Mouse (Mus musculus) megakaryocyte, embryonic 14.5 days (primary cell): Measurements from ENCODE around the gene Paxbp1. TPM values are rescaled to one million over a fixed set of nuclear protein-coding genes. Genes with fewer than 3 reads are reported as not detected.

Experiments
- H3K27me3 ChIP-seq: replicated peaks from 2 replicates; pipeline ENCODE3; 2012; ENCODE audit warnings: inconsistent platforms
- H3K36me3 ChIP-seq: replicated peaks from 2 replicates; pipeline ENCODE3; 2012; ENCODE audit warnings: low read length, inconsistent platforms, mixed read lengths
- H3K4me1 ChIP-seq: 2 replicates; pipeline ENCODE4 v1.6.1; 2012; ENCODE audit warnings: inconsistent platforms
- H3K4me3 ChIP-seq: replicated peaks from 2 replicates; pipeline ENCODE3; 2012; ENCODE audit warnings: moderate library complexity, mild to moderate bottlenecking, inconsistent platforms
- H3K9me3 ChIP-seq: 2 replicates; pipeline ENCODE4 v1.6.1; 2012; ENCODE audit warnings: inconsistent platforms
- FLI1 ChIP-seq: IDR thresholded peaks from 2 replicates; pipeline ENCODE4 v1.6.1; 2012; ENCODE audit warnings: low read length, inconsistent platforms, mixed read lengths
- GATA1 ChIP-seq: IDR thresholded peaks from 3 replicates; pipeline ENCODE4 v1.6.1; 2012; ENCODE audit warnings: mixed read lengths, low read length, inconsistent platforms, borderline replicate concordance
- polyA plus RNA-seq: library from polyadenylated mRNA; stranded (reverse); fragments of >175 nt; gene quantifications from 2 replicates; pipeline ENCODE4 v1.2.3, GENCODE M21; 2012; ENCODE audit warnings: low replicate concordance; ENCODE audit not compliant: insufficient read depth

The Paxbp1 gene
- polyA plus RNA-seq, 1 experiment, result 4.8 TPM

- H3K4me1 ChIP-seq, result no peaks in the 10 kb centered on the region
- H3K4me3 ChIP-seq, result no peak overlapping the region
- H3K9me3 ChIP-seq, result 0 out of 2 replicates have a peak, but pooled peaks cover 3% of the 10 kb centered on the region
- no peak for TF ChIP-seq FLI1
- TF ChIP-seq GATA1, result no peak
- H3K27me3 ChIP-seq, result no peaks in the 10 kb centered on the region
- H3K36me3 ChIP-seq, result peaks cover 100% of the 10 kb centered on the region
Observed at GRCm38 (mm10) chr16:91029161-91029743, 15.1 kb downstream of the Paxbp1 start.

GRCm38 (mm10) chr16:91026290-91026689 lies 18.1 kb downstream of the Paxbp1 start:
- TF ChIP-seq FLI1, result no peak
- TF ChIP-seq GATA1, result no peak
- H3K9me3 ChIP-seq, result peaks cover 5% of the 10 kb centered on the region; the same call in 1 of the 2 replicates
- H3K4me1 ChIP-seq, result no peaks in the 10 kb centered on the region
- peaks cover 98% of the 10 kb centered on the region for H3K36me3 ChIP-seq
- H3K27me3 ChIP-seq, result no peaks in the 10 kb centered on the region
- no peak overlapping the region for H3K4me3 ChIP-seq

GRCm38 (mm10) chr16:91023384-91023783 lies 21.0 kb downstream of the Paxbp1 start:
- no peak for TF ChIP-seq GATA1
- TF ChIP-seq FLI1, result no peak
- peaks cover 3% of the 10 kb centered on the region; the same call in 1 of the 2 replicates for H3K4me1 ChIP-seq
- no peaks in the 10 kb centered on the region for H3K27me3 ChIP-seq
- H3K9me3 ChIP-seq, result peaks cover 5% of the 10 kb centered on the region; the same call in 1 of the 2 replicates
- peaks cover 98% of the 10 kb centered on the region for H3K36me3 ChIP-seq
- no peak overlapping the region for H3K4me3 ChIP-seq

GRCm38 (mm10) chr16:91020842-91021483 lies 23.4 kb downstream of the Paxbp1 start:
- Histone ChIP-seq H3K27me3 (no peaks in the 10 kb centered on the region), H3K36me3 (peaks cover 96% of the 10 kb centered on the region), H3K9me3 (peaks cover 5% of the 10 kb centered on the region; the same call in 1 of the 2 replicates), H3K4me3 (no peak overlapping the region), H3K4me1 (peaks cover 3% of the 10 kb centered on the region; the same call in 1 of the 2 replicates)
- TF ChIP-seq GATA1, result no peak
- no peak for TF ChIP-seq FLI1

- Histone ChIP-seq H3K27me3 (no peaks in the 10 kb centered on the region), H3K9me3 (peaks cover 5% of the 10 kb centered on the region; the same call in 1 of the 2 replicates), H3K36me3 (peaks cover 96% of the 10 kb centered on the region)
Observed at GRCm38 (mm10) chr16:91019476-91019875, 24.9 kb downstream of the Paxbp1 start.

GRCm38 (mm10) chr16:91015761-91016160 lies 28.6 kb downstream of the Paxbp1 start:
- TF ChIP-seq GATA1 (no peak), FLI1 (no peak)
- Histone ChIP-seq H3K36me3 (peaks cover 73% of the 10 kb centered on the region), H3K9me3 (no peaks in the 10 kb centered on the region)

More at GRCm38 (mm10) chr16:91019476-91019875, 24.9 kb downstream of the Paxbp1 start:
- no peak overlapping the region for H3K4me3 ChIP-seq
- TF ChIP-seq FLI1 (no peak), GATA1 (no peak)
- peaks cover 6% of the 10 kb centered on the region for H3K4me1 ChIP-seq

GRCm38 (mm10) chr16:91011847-91012246 lies 32.5 kb downstream of the Paxbp1 start:
- peak overlapping the region; percentile 92 for H3K4me3 ChIP-seq
- TF ChIP-seq GATA1, result no peak
- TF ChIP-seq FLI1, result no peak

More at GRCm38 (mm10) chr16:91015761-91016160, 28.6 kb downstream of the Paxbp1 start:
- H3K4me1 ChIP-seq, result peaks cover 19% of the 10 kb centered on the region
- H3K27me3 ChIP-seq, result no peaks in the 10 kb centered on the region
- H3K4me3 ChIP-seq, result no peak overlapping the region

GRCm38 (mm10) chr16:91011021-91011683 lies 33.2 kb downstream of the Paxbp1 start, which contains the start of gene Synj1:
Gene Synj1, minus strand, starts transcription at chr16:91011308.
- no peak for TF ChIP-seq FLI1
- TF ChIP-seq GATA1, result no peak
- Histone ChIP-seq H3K4me1 (peaks cover 26% of the 10 kb centered on the region), H3K27me3 (no peaks in the 10 kb centered on the region), H3K4me3 (peak within 1 kb of the TSS; percentile 92), H3K9me3 (no peaks in the 10 kb centered on the region), H3K36me3 (peaks cover 35% of the 10 kb centered on the region)

More at GRCm38 (mm10) chr16:91011847-91012246, 32.5 kb downstream of the Paxbp1 start:
- peaks cover 41% of the 10 kb centered on the region for H3K36me3 ChIP-seq
- peaks cover 26% of the 10 kb centered on the region for H3K4me1 ChIP-seq
- H3K9me3 ChIP-seq, result no peaks in the 10 kb centered on the region
- H3K27me3 ChIP-seq, result no peaks in the 10 kb centered on the region

- Histone ChIP-seq H3K27me3 (no peaks in the 10 kb centered on the region), H3K4me3 (peak overlapping the region; percentile 92), H3K36me3 (peaks cover 32% of the 10 kb centered on the region), H3K9me3 (no peaks in the 10 kb centered on the region), H3K4me1 (peaks cover 23% of the 10 kb centered on the region)
- TF ChIP-seq FLI1, result no peak
- TF ChIP-seq GATA1, result no peak
Observed at GRCm38 (mm10) chr16:91010581-91011020, 33.7 kb downstream of the Paxbp1 start.
